Mouse (Mus musculus) ovary, adult 18-20 months (tissue): ENCODE measurements at regions not wholly inside any gene's neighbourhood (a gene's known extent, or its start where the extent isn't known, plus 50 kb on each side); places are given as distances from the start of the nearest gene placed in this dataset.

Source experiments
- DNase-seq: peaks from one replicate; pipeline ENCODE4 v3.0.0; 2022; ENCODE audit warnings: low spot score, mixed read lengths

GRCm38 (mm10) chr3:65478215-65478614 lies 50.0 kb upstream of the Tiparp start:
- DNase-seq = no peak

GRCm38 (mm10) chr3:65477111-65477510 lies 51.1 kb upstream of the Tiparp start:
- DNase-seq = no peak

- no peak for DNase-seq
Observed at GRCm38 (mm10) chr3:65476091-65476953, 51.9 kb upstream of the Tiparp start.

GRCm38 (mm10) chr3:65474585-65474984 lies 53.6 kb upstream of the Tiparp start:
- no peak for DNase-seq

- peak; percentile 49 for DNase-seq
Observed at GRCm38 (mm10) chr3:65471796-65472195, 56.4 kb upstream of the Tiparp start.

- DNase-seq = no peak
Observed at GRCm38 (mm10) chr3:65469207-65469606, 59.0 kb upstream of the Tiparp start.

- DNase-seq = no peak
Observed at GRCm38 (mm10) chr3:65464769-65465168, 63.4 kb upstream of the Tiparp start.

GRCm38 (mm10) chr3:65460936-65461335 lies 67.3 kb upstream of the Tiparp start:
- DNase-seq = no peak

GRCm38 (mm10) chr3:65459702-65460101 lies 67.3 kb upstream of the Ssr3 start:
- no peak for DNase-seq

- no peak for DNase-seq
Observed at GRCm38 (mm10) chr3:65457931-65458330, 65.5 kb upstream of the Ssr3 start.

GRCm38 (mm10) chr3:65455597-65456284 lies 63.3 kb upstream of the Ssr3 start:
- DNase-seq = peak; percentile 72

- DNase-seq = no peak
Observed at GRCm38 (mm10) chr3:65454301-65454700, 61.9 kb upstream of the Ssr3 start.

- no peak for DNase-seq
Observed at GRCm38 (mm10) chr3:65449176-65449575, 56.8 kb upstream of the Ssr3 start.

GRCm38 (mm10) chr3:65443701-65444100 lies 51.3 kb upstream of the Ssr3 start:
- DNase-seq = no peak

GRCm38 (mm10) chr3:65442946-65443345 lies 50.5 kb upstream of the Ssr3 start:
- no peak for DNase-seq

GRCm38 (mm10) chr3:65442269-65442668 lies 49.8 kb upstream of the Ssr3 start:
- DNase-seq = peak; percentile 37
